Mouse (Mus musculus) cerebellum, adult 18-20 months (tissue): ENCODE data around the gene Actr3b.
"Not testable (repeated sequence)": the region's sequence is repeated elsewhere in the genome, so short reads cannot be mapped to it uniquely, and the experiment has no call there.

Experiments used
- DNase-seq, 2 experiments: peaks; one replicate each; pipeline ENCODE4 v3.0.0; 2021

Actr3b gene

GRCm38 (mm10) chr5:25759460-25760409 lies at the start of gene Actr3b:
Gene Actr3b (plus strand): TSS chr5:25759997.
- DNase-seq: peak; percentile 94 to 97

DNA sequence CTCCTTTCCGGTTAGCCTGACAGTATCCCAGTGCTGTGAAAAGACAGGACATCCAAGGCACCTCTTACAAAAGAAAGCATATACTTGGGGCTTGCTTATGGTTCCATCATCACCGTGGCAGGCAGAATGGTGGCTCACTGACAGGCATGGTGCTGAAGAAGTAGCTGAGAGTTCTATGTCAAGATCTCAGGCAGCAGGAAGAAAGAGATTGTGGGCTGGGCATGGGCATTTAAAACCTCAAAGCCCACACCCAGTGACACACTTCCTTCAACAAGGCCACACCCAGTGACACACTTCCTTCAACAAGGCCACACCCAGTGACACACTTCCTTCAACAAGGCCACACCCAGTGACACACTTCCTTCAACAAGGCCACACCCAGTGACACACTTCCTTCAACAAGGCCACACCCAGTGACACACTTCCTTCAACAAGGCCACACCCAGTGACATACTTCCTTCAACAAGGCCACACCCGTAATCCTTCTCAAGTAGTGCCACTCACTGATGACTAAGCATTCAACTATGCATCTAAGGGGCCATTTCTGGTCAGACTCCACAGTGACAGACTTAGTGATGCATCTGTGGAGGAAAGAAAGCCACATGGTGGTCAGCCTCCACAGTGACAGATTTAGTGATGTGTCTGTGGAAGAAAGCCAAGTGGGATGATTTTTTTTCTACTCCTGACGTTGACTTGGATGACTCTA lies 46.6 kb upstream of the Actr3b start:
- DNase-seq: not testable (repeated sequence)

- DNase-seq: no peak
These were observed 40.4 kb upstream of the Actr3b start for GRCm38 (mm10) chr5:25719390-25719789.

DNA sequence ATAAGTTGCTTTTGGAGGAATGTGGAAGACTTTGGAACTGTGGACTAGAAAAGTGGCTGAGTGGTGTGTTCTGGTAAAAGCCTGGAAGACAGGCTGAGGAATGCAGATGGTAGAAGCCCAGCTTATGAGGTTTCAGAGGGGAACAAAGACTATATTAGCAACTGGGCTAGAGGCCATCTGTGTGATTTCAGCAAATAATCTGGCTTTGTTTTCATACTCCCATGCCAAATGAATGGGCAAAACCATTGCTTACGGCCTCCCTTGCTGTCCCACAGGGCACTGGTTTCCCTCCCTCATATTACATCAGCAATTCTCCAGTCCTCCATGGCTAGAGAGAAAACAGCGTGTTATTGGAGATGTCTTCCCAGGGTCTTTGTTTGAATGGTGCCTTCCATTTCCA lies 36.8 kb upstream of the Actr3b start:
- no peak for DNase-seq

DNA sequence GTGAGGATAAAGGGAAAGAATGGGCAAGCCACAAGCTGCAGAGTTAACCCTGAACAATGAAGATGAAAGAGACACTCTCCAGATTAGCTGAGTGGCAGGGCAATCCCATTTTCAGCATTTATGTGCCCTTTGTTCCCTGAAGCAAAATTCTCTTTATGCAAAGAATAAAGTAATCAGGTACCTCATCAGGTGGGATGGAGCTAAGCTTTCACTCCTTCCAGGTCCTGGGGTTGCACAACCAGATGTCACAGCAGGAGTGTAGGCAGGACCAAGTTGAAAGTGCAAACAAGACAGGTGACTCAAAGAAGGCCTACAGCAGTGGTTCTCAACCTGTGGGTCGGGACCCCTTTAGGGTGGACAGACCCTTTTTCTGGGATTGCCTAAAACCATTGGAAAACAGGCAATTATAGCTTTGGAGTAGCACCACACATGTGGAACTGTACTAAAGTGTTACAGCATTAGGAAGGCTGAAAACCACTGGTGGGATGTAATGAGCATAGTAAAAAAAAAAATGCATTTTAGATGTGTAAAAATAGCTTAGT lies 35.6 kb upstream of the Actr3b start:
- no peak for DNase-seq

DNA sequence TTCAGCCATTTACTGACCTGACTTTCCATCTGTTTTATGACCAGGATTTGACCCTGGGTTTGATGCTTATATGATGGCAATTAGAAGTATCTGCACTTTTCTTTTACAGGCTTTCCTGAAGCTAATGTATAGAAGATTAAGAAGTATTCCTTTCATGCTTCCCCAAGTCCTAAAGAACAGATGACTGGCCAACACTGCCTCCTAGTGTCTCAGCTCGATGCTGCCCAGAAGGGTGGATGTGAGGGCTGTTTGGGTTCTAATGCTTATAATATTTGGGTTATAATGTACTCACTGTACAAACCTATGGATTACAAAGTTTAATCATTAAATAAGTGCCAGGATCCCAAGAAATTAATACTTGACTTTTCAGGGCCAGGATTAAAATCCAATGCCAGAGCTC lies 25.5 kb upstream of the Actr3b start:
- DNase-seq: peak; percentile 66 to 71

GRCm38 (mm10) chr5:25735861-25736260 lies 23.9 kb upstream of the Actr3b start:
- no peak for DNase-seq

- DNase-seq: no peak
These were observed 21.3 kb upstream of the Actr3b start for GRCm38 (mm10) chr5:25738448-25738847.

DNA sequence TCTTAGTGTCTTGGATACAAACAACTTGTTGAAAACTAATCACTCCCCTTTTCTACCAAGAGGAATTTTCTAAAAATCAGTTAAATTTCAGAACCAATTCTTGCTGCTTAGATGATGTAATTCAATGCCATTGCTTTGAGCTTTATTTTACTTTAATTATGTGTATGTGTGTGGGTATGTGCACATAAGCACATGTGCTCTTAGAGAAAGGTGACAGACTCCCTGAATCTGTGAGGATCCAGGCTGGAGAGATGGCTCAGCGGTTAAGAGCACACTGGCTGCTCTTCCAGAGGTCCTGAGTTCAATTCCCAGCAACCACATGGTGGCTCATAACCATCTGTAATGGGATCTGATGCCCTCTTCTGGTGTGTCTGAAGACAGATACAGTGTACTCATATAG lies 20.9 kb upstream of the Actr3b start:
- DNase-seq: not testable (repeated sequence)

- DNase-seq: no peak
These were observed 11.9 kb upstream of the Actr3b start for GRCm38 (mm10) chr5:25747904-25748303.

DNA sequence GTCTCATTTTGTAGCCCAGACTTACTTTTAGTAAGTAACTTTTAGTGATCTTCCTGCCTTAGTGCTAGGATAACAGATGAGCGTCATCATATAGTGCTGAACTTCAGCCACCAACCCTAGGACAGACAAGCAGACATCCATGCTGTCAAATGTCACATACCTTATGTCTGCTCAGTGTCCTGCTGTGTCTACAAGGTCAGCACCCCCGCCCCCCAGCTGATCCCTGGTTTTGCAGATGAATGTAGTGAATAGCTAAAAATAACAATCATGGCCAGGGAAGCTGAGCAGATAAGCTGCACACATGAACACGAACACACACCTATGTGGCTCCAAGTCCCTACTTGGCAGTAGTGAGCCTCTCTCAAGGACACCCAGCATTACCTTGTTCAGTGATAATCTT lies 11.2 kb upstream of the Actr3b start:
- no peak for DNase-seq

- DNase-seq: peak in 1 of 2 experiments; percentile 46
These were observed 8.2 kb upstream of the Actr3b start for GRCm38 (mm10) chr5:25751552-25751951.

DNA sequence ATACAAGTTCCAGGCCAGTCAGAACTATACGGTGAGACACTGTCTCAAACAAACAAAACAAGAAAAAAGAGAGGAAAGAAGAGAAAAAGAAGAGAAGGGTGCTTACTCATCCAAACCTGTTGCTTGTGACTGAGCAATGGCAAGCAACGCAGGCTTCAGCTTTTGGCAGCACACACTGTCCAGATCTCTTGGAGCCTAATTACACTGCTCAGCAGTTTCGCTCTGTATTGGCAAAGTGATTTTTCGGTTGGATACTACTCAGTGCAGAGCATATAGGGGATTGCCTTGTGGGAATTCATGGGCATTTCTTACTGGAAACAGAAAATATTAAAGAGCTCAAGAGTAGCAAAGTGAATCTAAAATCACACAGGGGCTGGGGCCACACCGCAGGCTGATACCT lies 6.9 kb upstream of the Actr3b start:
- peak; percentile 51 to 64 for DNase-seq

DNA sequence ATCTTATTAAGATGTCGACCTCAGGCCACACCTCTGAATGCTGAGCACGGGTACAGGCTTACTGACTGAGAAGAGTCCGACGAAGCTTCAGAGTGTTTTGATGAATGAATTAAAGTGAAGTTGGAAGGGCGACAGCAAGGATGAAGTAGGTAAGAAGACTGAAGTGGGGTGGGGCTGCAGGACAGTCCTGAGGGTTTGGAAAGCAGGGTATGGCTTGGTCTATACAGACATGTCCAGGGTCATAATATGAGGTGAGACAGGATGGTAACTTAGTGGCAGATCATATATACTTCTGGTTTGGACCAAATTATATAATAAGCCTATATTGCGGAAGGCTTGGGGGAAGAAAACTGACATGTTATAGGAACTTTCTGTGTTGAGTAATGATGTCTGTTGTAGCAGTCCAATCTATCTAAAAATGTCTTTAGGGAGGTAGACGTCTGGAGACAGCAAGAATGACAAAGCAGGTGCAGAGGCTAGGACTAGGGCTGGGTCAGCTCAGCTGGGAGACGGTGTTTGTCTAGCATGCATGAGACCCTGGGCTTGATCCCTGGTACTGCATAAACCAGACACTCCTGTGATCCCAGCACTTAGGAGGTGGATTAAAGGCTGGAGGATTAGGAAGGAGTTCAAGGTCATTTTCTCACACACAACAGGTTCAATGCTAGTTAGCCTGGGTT lies 6.1 kb upstream of the Actr3b start:
- DNase-seq: no peak

- DNase-seq: no peak
These were observed 5.5 kb upstream of the Actr3b start for GRCm38 (mm10) chr5:25754236-25754766.

- peak; percentile 57 to 61 for DNase-seq
These were observed 624 bp downstream of the Actr3b start for GRCm38 (mm10) chr5:25760410-25760832.

GRCm38 (mm10) chr5:25760871-25761270 lies 1.1 kb downstream of the Actr3b start:
- no peak for DNase-seq

DNA sequence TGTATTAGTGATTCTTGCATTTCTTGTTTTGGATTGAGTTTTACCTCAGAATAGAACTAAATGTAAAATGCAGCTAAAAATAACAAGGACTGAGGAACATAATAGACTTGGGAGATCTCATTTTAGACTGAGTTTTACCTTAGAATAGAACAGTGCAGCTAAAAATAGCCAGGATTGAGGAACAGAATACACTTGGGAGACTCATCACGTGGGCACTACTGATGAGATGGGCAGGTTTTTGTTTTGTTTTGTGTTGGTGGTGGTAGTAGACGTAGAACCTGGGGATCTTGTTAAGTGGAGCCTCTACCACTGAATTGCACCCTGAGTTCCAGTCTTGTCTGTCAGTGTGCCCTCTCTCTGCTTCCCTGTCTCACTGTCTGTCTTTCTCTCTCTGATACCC lies 2.1 kb downstream of the Actr3b start:
- no peak for DNase-seq

DNA sequence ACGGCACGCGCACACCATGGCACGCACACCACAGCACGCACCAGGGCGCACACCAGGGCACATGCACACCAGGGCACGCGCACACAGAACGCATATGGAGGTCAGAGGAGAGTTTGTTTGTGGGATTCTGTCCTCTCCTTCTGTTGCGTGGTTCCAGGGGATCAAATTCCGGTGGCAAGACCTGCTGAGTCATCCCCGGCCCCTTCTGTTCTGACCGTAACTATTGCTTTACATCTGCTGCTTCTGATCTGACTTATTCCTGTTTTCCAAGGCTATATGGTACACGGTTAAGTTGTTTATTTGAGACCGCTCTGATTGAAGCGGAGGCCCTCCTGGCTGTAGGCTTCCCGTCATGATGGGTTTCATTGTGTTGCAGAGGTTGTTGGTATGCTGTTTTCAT lies 9.2 kb downstream of the Actr3b start:
- DNase-seq: no peak

- no peak for DNase-seq
These were observed 9.6 kb downstream of the Actr3b start for GRCm38 (mm10) chr5:25769406-25769805.

GRCm38 (mm10) chr5:25772456-25772855 lies 12.7 kb downstream of the Actr3b start:
- DNase-seq: no peak

GRCm38 (mm10) chr5:25773921-25774790 lies 14.4 kb downstream of the Actr3b start:
- DNase-seq: peak; percentile 36 to 44
